Mouse (Mus musculus): Measurements from ENCODE around the gene Rabggtb.

Gene Rabggtb

GRCm38 (mm10) chr3:153912546-153913509 is at the start of gene Rabggtb:
TSS of gene Rabggtb (minus strand) at chr3:153913009.
- DNase-seq (ENCODE audit: low read depth, low spot score), result peak; percentile 91

- peak; percentile 57 for DNase-seq (ENCODE audit: low read depth, low spot score)
These were observed 49.0 kb upstream of the Rabggtb start for GRCm38 (mm10) chr3:153961632-153962389.

- no peak for DNase-seq (ENCODE audit: low read depth, low spot score)
These were observed 48.1 kb upstream of the Rabggtb start for GRCm38 (mm10) chr3:153960884-153961283.

- DNase-seq (ENCODE audit: low read depth, low spot score), result no peak
These were observed 47.0 kb upstream of the Rabggtb start for GRCm38 (mm10) chr3:153959731-153960207.

- peak; percentile 49 for DNase-seq (ENCODE audit: low read depth, low spot score)
These were observed 46.4 kb upstream of the Rabggtb start for GRCm38 (mm10) chr3:153959035-153959730.

- no peak for DNase-seq (ENCODE audit: low read depth, low spot score)
These were observed 45.1 kb upstream of the Rabggtb start for GRCm38 (mm10) chr3:153957916-153958315.

- no peak for DNase-seq (ENCODE audit: low read depth, low spot score)
These were observed 35.4 kb upstream of the Rabggtb start for GRCm38 (mm10) chr3:153948176-153948575.

- DNase-seq (ENCODE audit: low read depth, low spot score), result no peak
These were observed 34.5 kb upstream of the Rabggtb start for GRCm38 (mm10) chr3:153947271-153947670.

GRCm38 (mm10) chr3:153944335-153944990 is 31.7 kb upstream of the Rabggtb start, which contains the start of gene Acadm:
TSS of gene Acadm (minus strand) at chr3:153944632.
- peak; percentile 99 for DNase-seq (ENCODE audit: low read depth, low spot score)

- no peak for DNase-seq (ENCODE audit: low read depth, low spot score)
These were observed 31.1 kb upstream of the Rabggtb start for GRCm38 (mm10) chr3:153943901-153944334.

- DNase-seq (ENCODE audit: low read depth, low spot score), result no peak
These were observed 30.3 kb upstream of the Rabggtb start for GRCm38 (mm10) chr3:153943003-153943640.

- peak; percentile 59 for DNase-seq (ENCODE audit: low read depth, low spot score)
These were observed 28.8 kb upstream of the Rabggtb start for GRCm38 (mm10) chr3:153941613-153942012.

- peak; percentile 83 for DNase-seq (ENCODE audit: low read depth, low spot score)
These were observed 27.7 kb upstream of the Rabggtb start for GRCm38 (mm10) chr3:153940486-153940885.

- DNase-seq (ENCODE audit: low read depth, low spot score), result peak; percentile 76
These were observed 27.2 kb upstream of the Rabggtb start for GRCm38 (mm10) chr3:153940021-153940420.

GRCm38 (mm10) chr3:153937116-153937810 is 24.5 kb upstream of the Rabggtb start:
- peak; percentile 51 for DNase-seq (ENCODE audit: low read depth, low spot score)

- no peak for DNase-seq (ENCODE audit: low read depth, low spot score)
These were observed 23.1 kb upstream of the Rabggtb start for GRCm38 (mm10) chr3:153935878-153936277.

- DNase-seq (ENCODE audit: low read depth, low spot score), result no peak
These were observed 19.7 kb upstream of the Rabggtb start for GRCm38 (mm10) chr3:153932461-153932860.

- DNase-seq (ENCODE audit: low read depth, low spot score), result peak; percentile 63
These were observed 16.7 kb upstream of the Rabggtb start for GRCm38 (mm10) chr3:153929526-153929925.

GRCm38 (mm10) chr3:153926333-153926732 is 13.5 kb upstream of the Rabggtb start:
- peak; percentile 75 for DNase-seq (ENCODE audit: low read depth, low spot score)
